Mouse (Mus musculus): ENCODE measurements at regions not wholly inside any gene's neighbourhood (a gene's known extent, or its start where the extent isn't known, plus 50 kb on each side); places are given as distances from the start of the nearest gene placed in this dataset.

- no peaks in the 10 kb centered on the region for H3K4me1 ChIP-seq
- H3K27me3 ChIP-seq (replicated peaks) = no peaks in the 10 kb centered on the region
- no peak overlapping the region for H3K9ac ChIP-seq (replicated peaks)
- no peaks in the 10 kb centered on the region for H3K36me3 ChIP-seq
- no peaks in the 10 kb centered on the region for H3K9me3 ChIP-seq (replicated peaks)
- 46% methylated on average over 2 of the region's 2 CpGs for WGBS
- H3K4me2 ChIP-seq = no peak overlapping the region
- ATAC-seq (ENCODE audit: low FRiP score) = no peak
- H3K4me3 ChIP-seq (replicated peaks) = no peak overlapping the region
- H3K27ac ChIP-seq (replicated peaks) = no peak overlapping the region
These were observed 374.3 kb upstream of the B430305J03Rik start for GRCm38 (mm10) chr3:61740088-61740487.

DNA sequence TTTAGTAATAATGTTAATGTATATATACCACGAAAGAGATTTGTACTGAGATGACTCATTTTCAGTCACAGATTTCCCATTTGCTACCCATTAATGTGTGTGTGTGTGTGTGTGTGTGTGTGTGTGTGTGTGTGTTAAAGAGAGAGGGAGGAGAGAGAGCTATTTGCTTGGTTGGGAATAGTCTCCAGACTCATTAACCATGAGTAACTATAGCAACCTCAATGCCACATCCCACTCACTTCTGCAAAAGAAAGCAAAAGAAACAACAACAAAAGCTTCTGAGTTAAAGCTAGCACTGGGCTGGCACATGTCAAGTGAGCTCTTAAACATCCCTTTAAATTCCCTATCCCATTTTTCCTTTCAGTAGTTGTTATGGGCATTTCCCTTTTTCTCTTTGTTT is 372.8 kb upstream of the B430305J03Rik start:
- no peaks in the 10 kb centered on the region for H3K36me3 ChIP-seq
- WGBS = 46% methylated on average over 1 of the region's 1 CpGs
- no peaks in the 10 kb centered on the region for H3K4me1 ChIP-seq
- no peak overlapping the region for H3K9ac ChIP-seq (replicated peaks)
- ATAC-seq (ENCODE audit: low FRiP score) = peak; percentile 38; the same call in 1 of the 2 replicates
- no peaks in the 10 kb centered on the region for H3K27me3 ChIP-seq (replicated peaks)
- no peak overlapping the region for H3K27ac ChIP-seq (replicated peaks)
- H3K9me3 ChIP-seq (replicated peaks) = no peaks in the 10 kb centered on the region
- no peak overlapping the region for H3K4me3 ChIP-seq (replicated peaks)
- H3K4me2 ChIP-seq = no peak overlapping the region

- no peaks in the 10 kb centered on the region for H3K27me3 ChIP-seq (replicated peaks)
- no peaks in the 10 kb centered on the region for H3K4me1 ChIP-seq
- H3K4me2 ChIP-seq = no peak overlapping the region
- no peaks in the 10 kb centered on the region for H3K36me3 ChIP-seq
- no peak overlapping the region for H3K27ac ChIP-seq (replicated peaks)
- H3K9ac ChIP-seq (replicated peaks) = no peak overlapping the region
- no peak for ATAC-seq (ENCODE audit: low FRiP score)
- no peaks in the 10 kb centered on the region for H3K9me3 ChIP-seq (replicated peaks)
- H3K4me3 ChIP-seq (replicated peaks) = no peak overlapping the region
- WGBS = 74% methylated on average over 2 of the region's 2 CpGs
These were observed 351.0 kb upstream of the B430305J03Rik start for GRCm38 (mm10) chr3:61716785-61717184.

GRCm38 (mm10) chr3:61687933-61688705 is 322.4 kb upstream of the B430305J03Rik start:
- Histone ChIP-seq H3K27me3 (replicated peaks) (no peaks in the 10 kb centered on the region), H3K4me3 (replicated peaks) (no peak overlapping the region), H3K9ac (replicated peaks) (no peak overlapping the region), H3K4me1 (no peaks in the 10 kb centered on the region), H3K36me3 (no peaks in the 10 kb centered on the region), H3K9me3 (replicated peaks) (no peaks in the 10 kb centered on the region), H3K4me2 (no peak overlapping the region), H3K27ac (replicated peaks) (no peak overlapping the region)
- 80% methylated on average over 4 of the region's 4 CpGs for WGBS
- ATAC-seq (ENCODE audit: low FRiP score) = no peak

DNA sequence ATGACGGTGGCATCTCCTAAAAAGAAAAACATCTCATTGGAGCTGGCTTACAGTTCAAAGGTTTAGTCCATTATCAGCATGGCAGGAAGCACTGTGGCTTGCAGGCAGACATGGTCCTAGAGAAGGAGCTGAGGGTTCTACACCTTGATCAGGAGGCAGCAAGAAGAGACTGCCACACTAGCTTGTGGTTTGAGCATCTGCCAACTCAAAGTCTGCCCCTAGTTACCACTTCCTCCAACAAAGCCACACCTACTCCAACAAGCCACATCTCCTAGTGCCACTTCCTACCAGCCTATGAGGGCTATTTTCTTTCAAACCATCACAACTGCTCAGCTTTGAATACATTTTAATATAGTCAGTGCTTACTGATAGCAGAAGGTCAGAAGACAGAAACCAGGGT is 305.1 kb upstream of the B430305J03Rik start:
- H3K36me3 ChIP-seq = no peaks in the 10 kb centered on the region
- H3K9me3 ChIP-seq (replicated peaks) = no peaks in the 10 kb centered on the region
- no peak overlapping the region for H3K27ac ChIP-seq (replicated peaks)
- ATAC-seq (ENCODE audit: low FRiP score) = no peak
- H3K9ac ChIP-seq (replicated peaks) = no peak overlapping the region
- no peaks in the 10 kb centered on the region for H3K27me3 ChIP-seq (replicated peaks)
- WGBS = 85% methylated on average over 1 of the region's 1 CpGs
- H3K4me2 ChIP-seq = no peak overlapping the region
- no peaks in the 10 kb centered on the region for H3K4me1 ChIP-seq
- no peak overlapping the region for H3K4me3 ChIP-seq (replicated peaks)

DNA sequence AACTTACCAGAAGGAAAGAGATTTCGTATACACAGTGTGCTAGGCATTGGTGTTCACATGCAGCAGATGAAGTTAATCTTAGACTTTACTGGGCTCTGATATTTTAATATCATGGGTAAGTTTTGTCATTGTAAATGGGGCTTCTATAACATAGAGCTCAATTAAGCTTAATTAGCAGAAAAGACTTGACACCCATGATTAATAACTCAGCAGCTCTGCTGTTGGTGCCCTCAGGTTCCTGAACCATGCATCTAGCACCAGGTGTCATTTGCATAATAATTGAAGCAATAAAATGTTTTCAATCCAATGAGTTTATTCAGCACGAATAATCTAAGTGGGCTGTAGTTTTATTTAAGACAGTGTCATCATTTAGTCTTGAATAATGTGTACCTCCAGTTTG is 290.4 kb upstream of the B430305J03Rik start:
- H3K4me1 ChIP-seq = no peaks in the 10 kb centered on the region
- ATAC-seq (ENCODE audit: low FRiP score) = no peak; the same call in 1 of the 2 replicates
- no peak overlapping the region for H3K4me3 ChIP-seq (replicated peaks)
- H3K4me2 ChIP-seq = no peak overlapping the region
- no peak overlapping the region for H3K9ac ChIP-seq (replicated peaks)
- no peaks in the 10 kb centered on the region for H3K36me3 ChIP-seq
- H3K27me3 ChIP-seq (replicated peaks) = no peaks in the 10 kb centered on the region
- no peaks in the 10 kb centered on the region for H3K9me3 ChIP-seq (replicated peaks)
- WGBS = 39% methylated on average over 2 of the region's 2 CpGs
- no peak overlapping the region for H3K27ac ChIP-seq (replicated peaks)

- no peaks in the 10 kb centered on the region for H3K4me1 ChIP-seq
- H3K4me3 ChIP-seq (replicated peaks) = no peak overlapping the region
- no peak overlapping the region for H3K27ac ChIP-seq (replicated peaks)
- no peaks in the 10 kb centered on the region for H3K36me3 ChIP-seq
- H3K4me2 ChIP-seq = no peak overlapping the region
- H3K27me3 ChIP-seq (replicated peaks) = no peaks in the 10 kb centered on the region
- H3K9ac ChIP-seq (replicated peaks) = no peak overlapping the region
- ATAC-seq (ENCODE audit: low FRiP score) = no peak
- no peaks in the 10 kb centered on the region for H3K9me3 ChIP-seq (replicated peaks)
These were observed 262.8 kb upstream of the B430305J03Rik start for GRCm38 (mm10) chr3:61628535-61628934.

- ATAC-seq (ENCODE audit: low FRiP score) = no peak
- 49% methylated on average over 3 of the region's 3 CpGs for WGBS
- no peak overlapping the region for H3K9ac ChIP-seq (replicated peaks)
- H3K4me2 ChIP-seq = no peak overlapping the region
- H3K9me3 ChIP-seq (replicated peaks) = no peaks in the 10 kb centered on the region
- no peaks in the 10 kb centered on the region for H3K36me3 ChIP-seq
- no peak overlapping the region for H3K27ac ChIP-seq (replicated peaks)
- H3K4me3 ChIP-seq (replicated peaks) = no peak overlapping the region
- no peaks in the 10 kb centered on the region for H3K27me3 ChIP-seq (replicated peaks)
- H3K4me1 ChIP-seq = no peaks in the 10 kb centered on the region
These were observed 262.3 kb upstream of the B430305J03Rik start for GRCm38 (mm10) chr3:61628099-61628498.

- ATAC-seq (ENCODE audit: low FRiP score) = no peak
- Histone ChIP-seq H3K36me3 (no peaks in the 10 kb centered on the region), H3K4me3 (replicated peaks) (no peak overlapping the region), H3K27ac (replicated peaks) (no peak overlapping the region), H3K4me1 (no peaks in the 10 kb centered on the region), H3K9ac (replicated peaks) (no peak overlapping the region), H3K9me3 (replicated peaks) (no peaks in the 10 kb centered on the region), H3K27me3 (replicated peaks) (no peaks in the 10 kb centered on the region), H3K4me2 (no peak overlapping the region)
- 54% methylated on average over 4 of the region's 4 CpGs for WGBS
These were observed 258.3 kb upstream of the B430305J03Rik start for GRCm38 (mm10) chr3:61623954-61624487.

- no peak overlapping the region for H3K4me2 ChIP-seq
- no peaks in the 10 kb centered on the region for H3K36me3 ChIP-seq
- H3K27ac ChIP-seq (replicated peaks) = no peak overlapping the region
- no peak overlapping the region for H3K9ac ChIP-seq (replicated peaks)
- WGBS = 80% methylated on average over 4 of the region's 4 CpGs
- no peaks in the 10 kb centered on the region for H3K27me3 ChIP-seq (replicated peaks)
- H3K4me1 ChIP-seq = no peaks in the 10 kb centered on the region
- no peaks in the 10 kb centered on the region for H3K9me3 ChIP-seq (replicated peaks)
- ATAC-seq (ENCODE audit: low FRiP score) = no peak
- H3K4me3 ChIP-seq (replicated peaks) = no peak overlapping the region
These were observed 239.7 kb upstream of the B430305J03Rik start for GRCm38 (mm10) chr3:61605469-61605868.

DNA sequence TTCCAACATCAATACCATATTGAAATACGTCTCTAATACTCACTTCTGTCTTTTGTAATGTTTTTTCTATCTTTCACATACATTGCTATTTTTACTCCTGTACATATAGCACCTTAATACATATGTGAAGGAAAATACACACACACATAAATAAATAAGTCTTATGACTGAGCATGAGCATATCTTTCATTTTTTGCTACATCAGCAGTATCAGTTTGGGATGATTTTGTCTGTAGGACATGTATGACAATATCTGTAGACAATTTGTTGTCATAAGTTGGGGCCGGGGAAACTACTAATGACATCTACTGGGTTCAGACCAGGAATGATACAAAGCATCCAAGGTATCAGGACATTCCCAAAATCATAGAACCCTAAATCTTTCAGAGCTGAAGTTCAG is 237.1 kb upstream of the B430305J03Rik start:
- H3K4me2 ChIP-seq = no peak overlapping the region
- H3K9ac ChIP-seq (replicated peaks) = no peak overlapping the region
- H3K27ac ChIP-seq (replicated peaks) = no peak overlapping the region
- 91% methylated on average over 2 of the region's 2 CpGs for WGBS
- no peaks in the 10 kb centered on the region for H3K36me3 ChIP-seq
- H3K27me3 ChIP-seq (replicated peaks) = no peaks in the 10 kb centered on the region
- no peak for ATAC-seq (ENCODE audit: low FRiP score)
- H3K4me3 ChIP-seq (replicated peaks) = no peak overlapping the region
- H3K4me1 ChIP-seq = no peaks in the 10 kb centered on the region
- no peaks in the 10 kb centered on the region for H3K9me3 ChIP-seq (replicated peaks)

DNA sequence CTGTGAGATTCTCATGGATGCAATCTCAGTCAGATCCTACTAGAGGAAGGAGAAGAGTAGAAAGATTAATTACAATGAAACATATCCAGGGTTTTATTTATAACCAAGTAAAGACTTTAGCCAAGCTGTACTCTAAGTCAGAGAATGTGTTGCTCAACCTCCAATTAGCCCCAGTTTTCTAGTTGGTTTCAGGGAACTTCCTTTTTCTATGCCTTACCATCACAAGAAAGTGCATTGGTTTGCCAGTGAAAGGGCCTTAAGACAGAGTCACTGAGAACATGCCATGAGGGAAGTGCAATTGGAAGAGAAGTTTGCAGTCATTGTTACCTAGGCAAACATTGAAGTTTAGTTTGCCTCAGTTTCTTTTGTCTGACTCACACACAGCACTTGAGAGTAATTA is 229.8 kb upstream of the B430305J03Rik start:
- H3K9ac ChIP-seq (replicated peaks) = no peak overlapping the region
- ATAC-seq (ENCODE audit: low FRiP score) = no peak

More for the DNA sequence above, 229.8 kb upstream of the B430305J03Rik start:
- no peaks in the 10 kb centered on the region for H3K27me3 ChIP-seq (replicated peaks)
- no peak overlapping the region for H3K4me3 ChIP-seq (replicated peaks)
- H3K4me2 ChIP-seq = no peak overlapping the region
- H3K4me1 ChIP-seq = no peaks in the 10 kb centered on the region
- no peak overlapping the region for H3K27ac ChIP-seq (replicated peaks)
- H3K9me3 ChIP-seq (replicated peaks) = no peaks in the 10 kb centered on the region
- no peaks in the 10 kb centered on the region for H3K36me3 ChIP-seq

Measured in neural tube, embryonic 15.5 days (tissue).